Mouse (Mus musculus) retina, adult 2 months (tissue): ENCODE results near the gene Irf2bp1.

Source experiments
- DNase-seq: peaks from one replicate; pipeline ENCODE4 v3.0.0-alpha.2; 2012; ENCODE audit warnings: low read depth, low spot score

Irf2bp1 gene

GRCm38 (mm10) chr7:19000421-19000820 lies 3.4 kb upstream of the Irf2bp1 start:
- no peak for DNase-seq

- DNase-seq = no peak
Observed at GRCm38 (mm10) chr7:19001066-19001806, 2.6 kb upstream of the Irf2bp1 start.

GRCm38 (mm10) chr7:19001807-19002085 lies 2.1 kb upstream of the Irf2bp1 start:
- DNase-seq = no peak

- no peak for DNase-seq
Observed at GRCm38 (mm10) chr7:19002115-19002514, 1.7 kb upstream of the Irf2bp1 start.

- DNase-seq = peak; percentile 88
Observed at GRCm38 (mm10) chr7:19002848-19003498, 871 bp upstream of the Irf2bp1 start.

GRCm38 (mm10) chr7:19004631-19005079 lies 811 bp downstream of the Irf2bp1 start:
- DNase-seq = no peak

GRCm38 (mm10) chr7:19005417-19006121 lies 1.7 kb downstream of the Irf2bp1 start:
- DNase-seq = no peak

GRCm38 (mm10) chr7:19006476-19006875 lies 2.6 kb downstream of the Irf2bp1 start:
- DNase-seq = peak; percentile 60

GRCm38 (mm10) chr7:19007026-19007977 lies 3.5 kb downstream of the Irf2bp1 start:
- no peak for DNase-seq

- no peak for DNase-seq
Observed at GRCm38 (mm10) chr7:19010581-19010980, 6.7 kb downstream of the Irf2bp1 start.

GRCm38 (mm10) chr7:19012025-19012621 lies 8.3 kb downstream of the Irf2bp1 start:
- no peak for DNase-seq

- DNase-seq = no peak
Observed at GRCm38 (mm10) chr7:19012882-19013281, 9.0 kb downstream of the Irf2bp1 start.

- no peak for DNase-seq
Observed at GRCm38 (mm10) chr7:19014452-19014851, 10.6 kb downstream of the Irf2bp1 start.

- DNase-seq = no peak
Observed at GRCm38 (mm10) chr7:19016042-19016441, 12.2 kb downstream of the Irf2bp1 start.

- no peak for DNase-seq
Observed at GRCm38 (mm10) chr7:19017909-19018308, 14.1 kb downstream of the Irf2bp1 start.

GRCm38 (mm10) chr7:19021048-19021447 lies 17.2 kb downstream of the Irf2bp1 start:
- no peak for DNase-seq

GRCm38 (mm10) chr7:19022189-19022958 lies 18.5 kb downstream of the Irf2bp1 start:
- DNase-seq = no peak

GRCm38 (mm10) chr7:19023357-19023814 lies 19.5 kb downstream of the Irf2bp1 start, which contains the start of gene Foxa3:
Gene Foxa3, minus strand, starts transcription at chr7:19023538.
- no peak for DNase-seq

- DNase-seq = peak; percentile 92
Observed at GRCm38 (mm10) chr7:19024096-19024506, 20.3 kb downstream of the Irf2bp1 start, which contains the start of gene Sympk. Gene Sympk, plus strand, starts transcription at chr7:19024377.
